Mouse (Mus musculus) embryonic stem cell, embryonic (primary cell): ENCODE results near the gene Ddx47.

Experiments used
- CTCF ChIA-PET, 4 experiments: fragments of 300-600 bp in 2 of 4; fragments of 350-600 bp in 2 of 4; sonication (Branson Sonifier 250); formaldehyde crosslinking; loops; one replicate each; lab custom pipeline; 2022; ENCODE audit warnings: inconsistent platforms in 2 of 4; lab: Charles Lee
- POLR2A ChIA-PET, 4 experiments: fragments of 300-600 bp in 2 of 4; fragments of 350-600 bp in 2 of 4; sonication (Branson Sonifier 250); formaldehyde crosslinking; loops; one replicate each; lab custom pipeline; 2022; ENCODE audit warnings: antibody characterized with exemption in 4 of 4, inconsistent platforms in 1 of 4; lab: Charles Lee

The Ddx47 gene

DNA sequence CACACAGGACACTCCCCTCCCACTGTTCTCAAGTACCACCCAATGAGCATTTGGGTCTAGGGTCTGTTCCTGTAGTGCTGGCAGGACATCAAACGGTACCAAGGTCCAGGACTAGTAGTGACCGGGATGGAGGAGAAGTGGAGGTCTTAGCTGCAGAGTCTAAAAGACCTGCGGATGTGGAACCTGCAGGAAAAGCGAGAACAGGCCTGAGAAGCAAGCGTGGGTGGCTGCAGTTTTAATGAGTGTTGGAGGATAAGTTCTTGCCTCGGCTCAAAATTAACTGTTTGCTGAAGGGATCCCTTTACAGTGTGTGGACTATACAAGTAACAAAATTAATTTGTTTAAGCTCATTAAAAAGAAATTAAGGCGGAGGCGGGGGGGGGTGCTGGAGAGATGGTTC is 16.4 kb upstream of the Ddx47 start:
- POLR2A ChIA-PET = interaction anchor here in 3 of 4 experiments (0.6 to 4.3 kb wide), 7 partner anchors 10 to 338 kb away, joined by 3 to 32 read pairs (median 4); partner anchors contain the start of genes Apold1 (in 1 of the 3), Cdkn1b (in 1 of the 3) and Ddx47 (in 1 of the 3)
- CTCF ChIA-PET = interaction anchor here (0.5 to 1.6 kb wide), 5 partner anchors 12 to 193 kb away, joined by 3 to 4 read pairs (median 4); no protein-coding TSS in a partner anchor

GRCm38 (mm10) chr6:134996918-134997317 is 14.5 kb upstream of the Ddx47 start:
- ChIA-PET CTCF (interaction anchor here (0.6 to 2.6 kb wide), 31 partner anchors 9 to 1020 kb away, joined by 3 to 13 read pairs (median 4); partner anchors contain the start of genes Apold1 (in 2 of the 4) and Ddx47 (in 1 of the 4)), POLR2A (interaction anchor here in 2 of 4 experiments (0.6 to 1.9 kb wide), 10 partner anchors 9 to 100 kb away, joined by 3 to 8 read pairs (median 3); partner anchors contain the start of genes Ddx47 (in 1 of the 2) and Gpr19 (in 1 of the 2))

DNA sequence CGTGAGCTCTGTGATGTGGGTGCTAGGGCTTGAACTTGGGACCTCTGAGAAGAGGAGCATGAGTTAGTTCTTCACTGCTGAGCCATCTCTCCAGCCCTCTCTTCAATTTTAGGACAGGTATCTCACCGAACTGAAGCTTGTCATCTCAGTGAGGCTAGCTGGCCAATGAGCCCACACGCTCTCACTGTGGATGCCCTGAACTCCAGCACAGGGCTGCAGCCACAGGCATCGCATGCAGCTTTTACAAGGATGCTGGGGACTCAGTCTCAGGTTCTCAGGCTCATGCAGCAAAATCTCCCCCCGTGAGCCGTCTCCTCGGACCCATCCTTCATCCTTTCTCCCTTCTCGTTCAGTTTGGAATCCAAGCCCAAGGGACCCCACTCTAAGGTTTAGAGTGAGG is 13.3 kb upstream of the Ddx47 start:
- ChIA-PET CTCF (interaction anchor here (0.6 to 2.6 kb wide), 12 partner anchors 10 to 368 kb away, joined by 3 to 12 read pairs (median 4); partner anchors contain the start of genes Apold1 (in 1 of the 4) and Ddx47 (in 1 of the 4)), POLR2A (interaction anchor here in 1 of 4 experiments (1.0 to 1.9 kb wide), 5 partner anchors 10 to 100 kb away, joined by 3 to 8 read pairs (median 4); partner anchors contain the start of genes Ddx47 and Gpr19)

GRCm38 (mm10) chr6:134998781-134999180 is 12.6 kb upstream of the Ddx47 start:
- ChIA-PET CTCF (interaction anchor here (0.5 to 2.6 kb wide), 6 partner anchors 42 to 149 kb away, joined by 3 to 12 read pairs (median 4); no protein-coding TSS in a partner anchor), POLR2A (interaction anchor here in 3 of 4 experiments (0.5 to 1.8 kb wide), 9 partner anchors 15 to 431 kb away, joined by 3 to 9 read pairs (median 3); partner anchors contain the start of gene Apold1 (in 1 of the 3))

GRCm38 (mm10) chr6:135000272-135000671 is 11.1 kb upstream of the Ddx47 start:
- ChIA-PET POLR2A (interaction anchor here in 3 of 4 experiments (0.5 to 1.8 kb wide), 7 partner anchors 10 to 103 kb away, joined by 3 to 4 read pairs (median 3); partner anchors contain the start of genes Apold1 (in 2 of the 3) and Cdkn1b (in 1 of the 3)), CTCF (interaction anchor here in 1 of 4 experiments (1.0 kb wide), 1 partner anchor 12 kb away, joined by 3 read pairs; no protein-coding TSS in a partner anchor)

DNA sequence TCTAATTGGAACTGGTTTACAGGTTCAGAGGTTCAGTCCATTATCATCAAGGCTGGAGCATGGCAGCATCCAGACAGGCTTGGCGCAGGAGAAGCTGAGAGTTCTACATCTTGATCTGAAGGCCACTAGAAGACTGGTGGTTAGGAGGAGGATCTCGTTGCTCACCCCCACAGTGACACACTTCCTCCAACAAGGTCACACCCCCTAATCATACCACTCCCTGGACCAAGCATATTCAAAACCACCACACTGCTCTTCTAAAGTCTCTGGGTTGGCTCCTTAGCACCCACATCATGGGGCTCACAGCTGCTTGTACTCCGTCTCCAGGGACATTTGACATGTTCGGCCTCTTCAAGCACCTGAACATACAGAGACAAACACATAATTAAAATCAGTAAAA is 9.4 kb upstream of the Ddx47 start:
- ChIA-PET CTCF (no interaction called here), POLR2A (no interaction called here)

DNA sequence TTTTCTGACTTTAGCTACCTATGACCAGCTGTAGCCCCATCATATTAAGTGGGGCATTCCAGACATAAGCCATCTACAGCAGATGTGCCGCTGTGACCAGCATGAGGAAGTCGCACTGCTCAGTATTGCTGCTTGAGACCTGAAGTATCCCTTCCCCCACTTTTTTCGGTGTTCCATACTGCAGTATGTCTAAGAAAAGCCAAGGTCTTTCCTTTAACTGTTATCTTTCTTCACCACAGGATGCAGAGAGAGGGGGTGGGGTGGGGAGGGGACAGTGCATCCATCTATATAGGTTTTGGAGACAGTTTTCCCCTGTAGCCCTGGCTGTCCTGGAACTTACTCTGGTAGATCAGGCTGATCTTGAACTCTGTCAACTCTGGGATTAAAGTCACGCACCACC is 5.0 kb upstream of the Ddx47 start:
- CTCF ChIA-PET = interaction anchor here in 1 of 4 experiments (1.0 to 1.4 kb wide), 2 partner anchors 9 to 138 kb away, joined by 3 to 5 read pairs; no protein-coding TSS in a partner anchor
- POLR2A ChIA-PET = no interaction called here

DNA sequence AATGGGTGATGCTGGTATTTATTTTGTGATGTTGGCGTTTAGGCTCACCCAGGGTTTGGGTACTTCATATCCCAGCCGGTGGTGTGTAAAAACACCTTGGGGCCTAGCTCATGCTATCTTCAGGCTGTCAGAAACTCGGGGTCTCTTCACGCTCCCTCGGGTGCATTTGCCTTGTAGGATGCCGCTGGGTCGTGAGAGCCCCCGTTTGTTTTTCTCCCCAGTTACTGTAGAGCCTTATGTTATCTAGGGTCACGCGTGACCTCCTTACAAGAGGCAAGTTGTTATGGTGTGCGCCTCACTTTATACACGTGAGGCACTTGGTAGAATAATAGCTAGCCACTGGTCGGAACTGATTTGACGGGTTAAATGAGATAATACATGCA is 313 bp downstream of the Ddx47 start:
- ChIA-PET CTCF (interaction anchor here (0.6 to 2.0 kb wide), 18 partner anchors 10 to 386 kb away, joined by 3 to 9 read pairs (median 3); partner anchors contain the start of gene Apold1 (in 1 of the 4)), POLR2A (interaction anchor here in 2 of 4 experiments (0.6 to 7.1 kb wide), 18 partner anchors 10 to 1479 kb away, joined by 3 to 51 read pairs (median 4); partner anchors contain the start of gene Apold1 (in 1 of the 2))

DNA sequence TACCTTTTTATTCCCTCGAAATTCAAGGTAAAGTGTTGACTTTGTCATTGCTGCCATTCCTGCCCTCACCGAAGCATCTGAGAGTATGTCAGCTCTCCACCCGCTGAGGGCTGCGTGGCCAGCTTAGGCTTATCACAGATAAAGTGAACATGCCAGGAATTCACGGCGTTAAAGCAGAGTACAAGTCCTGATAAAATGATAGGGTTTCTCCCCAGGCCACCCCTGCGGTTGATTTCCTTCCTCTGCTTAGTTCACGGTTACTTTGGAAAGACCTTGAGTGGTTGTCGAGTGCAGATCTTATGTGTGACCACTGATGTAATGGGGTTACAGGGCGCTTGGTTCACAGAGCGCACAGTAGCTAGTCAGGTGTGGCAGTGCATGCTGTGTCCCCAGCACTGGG is 5.8 kb downstream of the Ddx47 start:
- POLR2A ChIA-PET = interaction anchor here in 2 of 4 experiments (0.8 to 7.1 kb wide), 5 partner anchors 9 to 62 kb away, joined by 3 to 51 read pairs (median 4); no protein-coding TSS in a partner anchor
- CTCF ChIA-PET = interaction anchor here in 2 of 4 experiments (0.7 to 1.2 kb wide), 2 partner anchors 9 to 51 kb away, joined by 3 read pairs; no protein-coding TSS in a partner anchor

DNA sequence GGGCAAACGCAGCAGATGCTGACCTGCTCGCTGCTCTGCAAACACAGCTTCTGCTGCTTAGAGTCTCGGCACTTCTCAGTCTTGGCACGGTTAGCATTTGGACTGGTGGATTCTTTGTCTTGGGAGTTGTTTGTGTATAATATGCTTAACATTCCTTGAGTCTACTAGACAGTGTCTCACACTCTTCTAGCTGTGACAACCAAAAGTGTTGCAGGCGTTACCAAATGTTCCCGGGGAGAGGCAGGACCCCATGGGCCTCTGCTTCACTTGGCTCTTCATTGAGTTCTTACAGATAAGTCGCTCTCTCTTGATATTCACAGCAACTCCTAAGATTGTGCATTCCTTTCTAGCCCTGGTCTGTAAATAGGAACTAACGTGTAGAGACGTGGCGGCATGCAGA is 8.2 kb downstream of the Ddx47 start:
- ChIA-PET POLR2A (interaction anchor here in 1 of 4 experiments (0.6 kb wide), 1 partner anchor 220 kb away, joined by 4 read pairs; no protein-coding TSS in a partner anchor), CTCF (interaction anchor here in 2 of 4 experiments (0.6 kb wide), 2 partner anchors 24 to 73 kb away, joined by 3 to 6 read pairs; no protein-coding TSS in a partner anchor)

DNA sequence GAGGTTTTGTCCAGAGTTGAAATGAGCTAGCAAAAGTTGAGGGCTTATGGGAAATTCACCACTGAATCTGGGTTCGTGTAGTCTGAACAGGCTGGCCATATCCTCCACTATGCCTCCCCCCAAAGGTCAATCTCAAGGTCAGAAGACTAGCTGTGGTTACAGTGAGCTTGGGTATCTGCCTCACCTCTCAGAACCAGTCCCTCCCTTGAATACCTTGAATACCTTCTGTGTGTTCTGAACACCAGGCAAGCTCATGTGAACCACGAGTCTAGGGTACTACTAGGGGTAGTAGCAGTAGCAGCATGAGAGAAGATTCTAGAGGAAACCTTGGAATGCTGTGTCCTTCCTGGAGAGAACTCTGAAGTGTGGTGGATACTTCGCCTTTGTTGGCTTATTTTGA is 10.2 kb downstream of the Ddx47 start:
- ChIA-PET CTCF (interaction anchor here in 1 of 4 experiments (0.6 to 1.3 kb wide), 3 partner anchors 10 to 123 kb away, joined by 3 to 4 read pairs (median 3); partner anchors contain the start of gene Ddx47), POLR2A (interaction anchor here (0.6 to 10.1 kb wide), 12 partner anchors 8 to 124 kb away, joined by 3 to 115 read pairs (median 4); partner anchors contain the start of gene Ddx47 (in 1 of the 4))

GRCm38 (mm10) chr6:135023379-135023778 is 12.0 kb downstream of the Ddx47 start:
- ChIA-PET CTCF (interaction anchor here in 3 of 4 experiments (0.5 to 1.4 kb wide), 4 partner anchors 12 to 121 kb away, joined by 3 to 7 read pairs (median 4); partner anchors contain the start of gene Ddx47 (in 1 of the 3)), POLR2A (interaction anchor here in 2 of 4 experiments (0.8 to 10.1 kb wide), 7 partner anchors 9 to 95 kb away, joined by 3 to 115 read pairs (median 6); partner anchors contain the start of gene Ddx47 (in 1 of the 2))

GRCm38 (mm10) chr6:135024781-135025420 is 13.5 kb downstream of the Ddx47 start:
- ChIA-PET POLR2A (interaction anchor here in 3 of 4 experiments (0.6 to 10.1 kb wide), 18 partner anchors 9 to 120 kb away, joined by 3 to 115 read pairs (median 5); partner anchors contain the start of gene Ddx47 (in 2 of the 3)), CTCF (interaction anchor here in 3 of 4 experiments (0.6 to 3.4 kb wide), 10 partner anchors 13 to 120 kb away, joined by 3 to 33 read pairs (median 6); partner anchors contain the start of gene Ddx47 (in 1 of the 3))

- POLR2A ChIA-PET = interaction anchor here in 3 of 4 experiments (0.6 to 10.1 kb wide), 19 partner anchors 12 to 467 kb away, joined by 3 to 115 read pairs (median 4); partner anchors contain the start of gene Ddx47 (in 2 of the 3)
- CTCF ChIA-PET = interaction anchor here (0.6 to 3.4 kb wide), 27 partner anchors 9 to 160 kb away, joined by 3 to 33 read pairs (median 4); partner anchors contain the start of gene Ddx47 (in 2 of the 4)
Observed at GRCm38 (mm10) chr6:135026232-135026631, 14.8 kb downstream of the Ddx47 start.

- POLR2A ChIA-PET = interaction anchor here in 3 of 4 experiments (0.6 to 10.1 kb wide), 18 partner anchors 11 to 467 kb away, joined by 3 to 115 read pairs (median 4); partner anchors contain the start of gene Ddx47 (in 2 of the 3)
Observed at GRCm38 (mm10) chr6:135026755-135027154, 15.3 kb downstream of the Ddx47 start.

GRCm38 (mm10) chr6:135029246-135029645 is 17.8 kb downstream of the Ddx47 start:
- ChIA-PET CTCF (no interaction called here), POLR2A (interaction anchor here in 2 of 4 experiments (0.5 to 10.1 kb wide), 6 partner anchors 11 to 109 kb away, joined by 3 to 115 read pairs (median 6); partner anchors contain the start of gene Ddx47 (in 1 of the 2))

More at GRCm38 (mm10) chr6:135026755-135027154, 15.3 kb downstream of the Ddx47 start:
- CTCF ChIA-PET = interaction anchor here in 3 of 4 experiments (0.6 to 3.4 kb wide), 19 partner anchors 13 to 161 kb away, joined by 3 to 33 read pairs (median 4); no protein-coding TSS in a partner anchor

- POLR2A ChIA-PET = interaction anchor here in 2 of 4 experiments (0.9 to 11.3 kb wide), 3 partner anchors 13 to 26 kb away, joined by 3 to 115 read pairs (median 4); no protein-coding TSS in a partner anchor
- CTCF ChIA-PET = no interaction called here
Observed at GRCm38 (mm10) chr6:135038674-135039073, 27.3 kb downstream of the Ddx47 start.
